Mouse (Mus musculus) right cerebral cortex, postnatal 10 days (tissue): ENCODE data around the gene Pla2g12a.

Experiments
- DNase-seq, 2 experiments: peaks; one replicate each; pipeline ENCODE4 v3.0.0; 2021; ENCODE audit warnings: low spot score in 2 of 2

Pla2g12a gene

DNA sequence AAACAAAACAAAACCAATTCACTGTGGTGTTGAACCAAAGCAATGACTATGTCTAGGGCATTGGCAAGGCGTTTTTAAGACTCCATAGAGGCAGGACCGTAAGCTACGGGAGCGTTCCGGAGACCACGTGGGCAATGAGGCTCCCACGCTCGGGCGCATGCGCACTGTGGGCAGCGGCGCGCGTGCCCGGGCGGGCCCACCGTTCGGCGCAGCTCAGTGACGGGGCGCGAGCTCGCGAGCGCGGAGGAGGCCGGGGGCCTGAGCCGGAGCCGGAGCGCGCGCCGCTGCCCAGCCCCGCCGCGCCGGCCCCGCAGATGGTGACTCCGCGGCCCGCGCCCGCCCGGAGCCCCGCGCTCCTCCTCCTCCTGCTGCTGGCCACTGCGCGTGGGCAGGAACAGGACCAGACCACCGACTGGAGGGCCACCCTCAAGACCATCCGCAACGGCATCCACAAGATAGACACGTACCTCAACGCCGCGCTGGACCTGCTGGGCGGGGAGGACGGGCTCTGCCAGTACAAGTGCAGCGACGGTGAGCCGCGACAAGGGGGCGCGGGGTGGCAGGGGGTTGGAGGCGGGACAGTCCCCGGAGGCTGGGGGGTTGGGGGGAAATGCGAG lies at the start of gene Pla2g12a:
Pla2g12a (plus strand) TSS at position 202 of the 617 bp plus-strand sequence.
- DNase-seq: peak; percentile 94 to 95

GRCm38 (mm10) chr3:129830626-129831025 lies 47.8 kb upstream of the Pla2g12a start:
- DNase-seq: no peak

- DNase-seq: peak; percentile 98
Observed at GRCm38 (mm10) chr3:129831035-129831568, 47.3 kb upstream of the Pla2g12a start, which contains the start of gene Gar1. TSS of gene Gar1 (minus strand) at chr3:129831396.

GRCm38 (mm10) chr3:129835388-129835934 lies 42.9 kb upstream of the Pla2g12a start, which contains the start of gene Cfi:
TSS of gene Cfi (plus strand) at chr3:129835884.
- no peak for DNase-seq

DNA sequence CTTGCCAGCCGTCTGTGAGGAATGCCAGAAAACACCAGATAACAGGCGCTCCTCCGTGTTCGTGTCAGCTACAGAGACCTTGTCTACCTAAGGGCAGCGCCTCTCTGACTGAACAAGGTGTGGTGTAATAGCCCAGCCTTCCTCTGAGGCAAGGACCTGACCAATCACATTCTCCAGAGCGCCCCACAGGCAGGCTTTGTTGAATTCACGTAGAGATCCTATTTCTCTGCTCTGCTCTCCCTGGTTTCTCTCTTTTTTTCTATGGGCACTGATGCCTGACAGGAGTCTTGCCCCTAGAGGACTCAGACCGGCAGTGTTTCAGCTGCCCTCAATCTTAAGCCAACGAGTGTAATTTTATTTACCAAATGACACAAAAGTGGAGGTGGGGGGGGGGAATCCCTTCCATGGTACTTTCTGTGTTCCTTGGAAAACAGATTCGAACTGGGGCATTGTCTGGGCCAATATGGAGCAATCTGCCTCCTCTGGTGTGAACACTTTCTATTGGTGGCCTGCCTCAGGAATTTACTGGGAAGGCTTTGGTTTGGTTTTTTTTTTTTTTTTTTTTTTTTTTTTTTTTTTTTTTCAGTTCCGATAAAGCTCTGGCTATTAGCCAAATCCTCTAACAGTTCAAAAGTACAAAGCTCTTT lies 42.2 kb upstream of the Pla2g12a start:
- DNase-seq: no peak

- no peak for DNase-seq
Observed at GRCm38 (mm10) chr3:129836965-129837364, 41.4 kb upstream of the Pla2g12a start.

DNA sequence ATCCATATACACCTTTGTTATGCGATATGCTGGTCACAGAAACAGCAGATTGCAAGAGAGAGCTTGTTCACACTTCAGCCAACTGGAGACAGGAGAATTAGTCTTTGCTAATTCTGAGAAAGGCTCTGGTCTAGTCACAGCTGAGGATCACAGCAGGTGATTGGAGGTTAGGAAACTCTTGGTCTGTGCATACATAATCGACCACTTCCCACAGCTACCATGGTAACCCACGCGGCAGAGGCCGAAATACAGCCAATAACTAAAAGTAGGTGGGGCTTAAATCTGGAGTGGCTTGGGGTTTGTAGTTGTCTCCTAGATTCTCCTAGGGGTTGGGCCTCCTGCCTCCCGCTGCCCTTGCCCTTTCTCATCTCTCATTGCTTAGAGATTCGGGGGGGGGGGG lies 40.4 kb upstream of the Pla2g12a start:
- no peak for DNase-seq

- no peak for DNase-seq
Observed at GRCm38 (mm10) chr3:129845868-129846267, 32.5 kb upstream of the Pla2g12a start.

DNA sequence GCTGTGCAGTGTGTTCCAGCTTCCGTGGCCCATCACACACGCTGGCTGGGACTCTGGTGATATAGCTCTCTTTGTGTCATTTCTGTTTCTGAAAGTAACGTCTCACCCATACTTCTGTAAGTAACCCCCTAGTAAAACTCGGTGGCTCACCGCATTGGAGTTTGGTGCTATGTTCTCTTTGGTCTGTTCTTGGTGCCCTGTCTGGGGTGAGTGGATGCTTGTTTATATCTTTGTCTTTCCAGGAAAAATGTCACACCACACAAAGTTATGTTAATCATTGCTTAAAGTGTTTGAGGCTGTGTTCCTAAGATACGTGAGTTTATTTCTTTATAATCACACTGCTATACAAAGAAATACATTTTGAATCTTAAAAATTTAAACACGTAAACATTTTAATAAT lies 31.6 kb upstream of the Pla2g12a start:
- DNase-seq: no peak

DNA sequence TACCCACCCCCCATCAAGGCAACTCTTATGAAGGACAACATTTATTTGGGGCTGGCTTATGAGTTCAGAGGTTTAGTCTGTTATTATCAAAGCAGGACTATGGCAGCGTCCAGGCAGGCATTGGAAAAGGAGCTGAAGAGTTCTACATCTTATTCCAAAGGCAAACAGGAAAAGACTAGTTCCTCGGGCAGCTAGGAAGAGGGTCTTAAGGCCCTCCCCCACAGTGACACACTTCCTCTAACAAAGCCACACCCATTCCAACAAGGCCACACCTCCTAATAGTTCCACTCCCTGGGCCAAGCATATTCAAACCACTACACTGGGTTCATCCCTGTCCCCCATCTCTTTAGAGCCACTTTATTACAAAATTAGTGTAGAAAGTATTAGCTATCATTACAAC lies 15.8 kb upstream of the Pla2g12a start:
- no peak for DNase-seq

DNA sequence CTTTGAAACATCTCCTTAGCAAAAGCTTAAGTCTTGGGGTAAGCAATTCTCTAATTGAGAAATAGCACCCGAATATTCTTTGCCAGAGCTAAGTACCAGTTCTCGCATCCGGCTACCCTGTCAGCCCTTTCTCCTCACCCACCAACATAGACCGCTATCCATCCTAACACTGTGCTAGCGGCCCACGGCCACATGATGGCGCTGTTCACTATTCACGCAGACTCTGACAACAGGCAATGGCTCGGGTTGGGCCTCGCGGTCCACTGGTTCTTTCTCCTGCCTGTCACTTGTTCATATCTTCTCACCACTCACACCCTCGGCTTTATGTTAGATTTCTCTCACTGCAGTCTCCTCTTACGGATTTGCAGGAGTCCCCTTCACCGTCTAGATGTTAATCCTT lies 14.7 kb upstream of the Pla2g12a start:
- DNase-seq: peak in 1 of 2 experiments; percentile 43

DNA sequence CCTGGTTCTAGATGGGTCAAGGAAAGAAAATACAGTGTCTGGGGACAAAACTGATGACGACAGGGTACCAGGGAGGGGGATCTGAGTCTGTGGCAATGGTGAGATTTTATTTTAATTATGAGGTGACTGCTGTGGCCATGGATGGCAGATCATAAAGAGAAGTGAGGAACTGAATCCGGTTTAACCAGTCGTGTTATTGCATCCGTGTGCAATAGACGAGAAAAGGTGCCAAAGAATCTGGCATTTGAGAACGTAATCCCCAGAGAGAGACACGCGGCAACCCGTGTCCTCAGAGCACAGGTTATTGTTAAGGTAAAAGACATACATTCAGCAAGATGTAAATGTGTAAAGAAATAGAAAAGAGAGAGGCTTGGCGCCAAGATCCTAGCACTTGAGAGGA lies 1.1 kb upstream of the Pla2g12a start:
- DNase-seq: no peak

DNA sequence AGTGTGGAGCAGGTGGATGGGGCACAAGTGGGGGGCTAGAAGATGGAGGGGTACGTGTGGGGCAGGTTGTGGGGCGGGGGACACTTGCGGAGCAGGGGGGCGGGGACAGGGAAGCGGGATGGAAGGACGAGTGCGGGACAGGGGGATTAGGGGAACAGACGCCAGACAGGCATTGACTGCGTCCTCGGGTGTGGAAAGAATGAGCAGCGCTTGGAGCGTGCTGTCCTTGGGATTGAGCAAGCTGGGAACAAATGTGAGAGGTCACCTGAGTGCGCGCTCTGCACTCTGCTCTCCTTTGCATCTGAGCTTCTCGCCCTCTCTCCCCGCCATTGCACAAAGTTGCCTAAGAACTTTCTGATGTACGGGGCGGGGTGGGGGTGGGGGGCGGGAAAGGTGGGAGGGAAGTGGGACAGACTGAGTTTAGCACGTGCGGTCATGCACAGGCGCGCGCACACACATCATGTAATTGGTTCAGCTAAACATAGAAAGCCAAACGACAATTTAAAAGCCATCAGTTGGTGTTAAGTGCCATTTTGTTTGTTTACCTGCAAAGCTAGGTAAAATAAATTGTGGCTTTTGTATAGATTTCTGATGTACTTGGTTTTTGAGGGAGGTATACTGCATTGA lies 838 bp downstream of the Pla2g12a start:
- DNase-seq: peak; percentile 34 to 35

DNA sequence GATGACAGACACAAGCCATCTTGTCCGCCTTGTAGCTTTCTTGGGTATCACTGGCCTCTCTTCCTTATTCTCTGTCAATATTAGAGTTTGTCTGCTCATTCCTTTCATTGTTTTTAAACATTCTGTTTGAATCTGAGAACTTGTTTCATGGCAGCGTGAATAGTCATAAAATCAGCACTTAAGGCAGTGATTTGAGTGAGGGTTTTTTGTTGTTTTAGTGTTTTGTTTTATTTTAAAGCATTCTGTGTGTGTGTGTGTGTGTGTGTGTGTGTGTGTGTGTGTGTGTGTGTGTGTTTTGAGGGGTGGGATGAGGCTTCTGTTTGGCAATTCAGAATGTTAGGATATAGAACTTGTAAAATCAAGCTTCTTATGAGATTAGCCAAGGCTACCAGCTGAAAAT lies 1.5 kb downstream of the Pla2g12a start:
- DNase-seq: no peak

DNA sequence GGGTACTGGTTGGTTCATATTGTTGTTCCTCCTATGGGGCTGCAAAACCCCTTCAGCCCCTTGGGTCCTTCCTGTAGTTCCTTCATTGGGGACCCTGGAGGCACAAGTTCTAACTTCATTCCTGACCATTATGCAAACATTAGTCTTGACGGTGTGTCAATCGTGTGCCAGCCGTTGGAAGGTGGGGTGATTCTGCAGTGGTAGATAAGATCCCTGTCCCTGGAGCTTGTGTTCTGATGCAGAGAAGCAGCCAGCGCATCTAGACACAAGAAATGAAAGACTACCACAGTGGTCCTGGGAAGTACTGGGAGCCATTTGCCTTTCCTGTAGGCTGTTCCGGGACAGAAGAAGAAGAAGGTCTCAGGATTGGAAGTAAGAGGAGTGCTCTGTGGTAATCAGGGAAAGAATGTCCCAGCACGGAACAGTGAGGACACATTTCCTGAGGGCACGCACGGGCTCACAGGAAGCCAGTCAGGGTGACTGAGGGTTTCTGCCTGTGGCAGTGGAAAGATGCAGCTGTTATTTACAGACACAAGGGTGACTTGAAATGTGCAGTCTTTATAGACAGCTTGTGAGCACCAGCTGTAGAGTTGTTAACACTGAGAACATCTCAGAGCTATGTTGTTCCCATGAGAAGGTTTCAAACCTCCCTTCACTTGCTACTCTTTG lies 2.7 kb downstream of the Pla2g12a start:
- DNase-seq: no peak

GRCm38 (mm10) chr3:129885577-129885976 lies 7.2 kb downstream of the Pla2g12a start:
- DNase-seq: no peak

DNA sequence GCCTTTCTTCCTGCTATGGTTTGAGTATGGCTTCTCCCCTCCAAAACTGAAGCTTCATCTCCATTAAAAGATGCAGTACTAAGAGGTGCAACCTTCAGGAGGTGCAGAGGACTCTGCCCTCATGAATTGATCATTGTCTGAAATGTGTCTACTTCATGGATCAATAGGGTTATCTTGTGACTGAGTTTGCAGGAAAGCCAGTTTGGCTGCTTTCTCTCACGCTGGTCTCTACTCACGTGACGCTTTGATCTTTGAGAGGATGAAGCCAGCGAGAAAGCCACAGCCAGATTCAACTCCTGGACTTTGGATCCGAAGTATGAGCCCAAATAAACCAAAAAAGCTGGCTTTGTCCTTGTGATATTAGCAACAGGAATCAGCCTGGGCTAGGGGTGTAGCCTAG lies 8.0 kb downstream of the Pla2g12a start:
- DNase-seq: no peak

GRCm38 (mm10) chr3:129887779-129888517 lies 9.5 kb downstream of the Pla2g12a start:
- DNase-seq: no peak

DNA sequence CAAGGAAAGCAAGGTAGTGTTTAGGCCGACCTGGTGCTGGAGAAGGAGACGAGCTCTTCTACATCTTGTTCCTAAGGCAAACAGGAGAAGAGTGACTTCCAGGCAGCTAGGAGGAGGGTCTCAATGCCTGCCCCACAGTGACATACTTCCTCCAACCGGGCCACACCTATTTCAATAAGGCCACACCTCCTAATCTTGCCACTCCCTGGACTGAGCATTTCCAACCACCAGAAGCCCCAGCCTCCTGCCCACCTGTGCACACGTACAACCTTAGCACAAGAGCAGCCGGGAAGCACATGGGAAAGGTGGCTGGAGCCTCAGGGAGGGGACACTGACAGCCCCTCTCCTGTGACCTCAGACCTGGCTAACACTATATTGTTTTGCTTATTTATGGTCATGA lies 13.6 kb downstream of the Pla2g12a start:
- DNase-seq: no peak

GRCm38 (mm10) chr3:129893143-129893542 lies 14.7 kb downstream of the Pla2g12a start:
- no peak for DNase-seq

DNA sequence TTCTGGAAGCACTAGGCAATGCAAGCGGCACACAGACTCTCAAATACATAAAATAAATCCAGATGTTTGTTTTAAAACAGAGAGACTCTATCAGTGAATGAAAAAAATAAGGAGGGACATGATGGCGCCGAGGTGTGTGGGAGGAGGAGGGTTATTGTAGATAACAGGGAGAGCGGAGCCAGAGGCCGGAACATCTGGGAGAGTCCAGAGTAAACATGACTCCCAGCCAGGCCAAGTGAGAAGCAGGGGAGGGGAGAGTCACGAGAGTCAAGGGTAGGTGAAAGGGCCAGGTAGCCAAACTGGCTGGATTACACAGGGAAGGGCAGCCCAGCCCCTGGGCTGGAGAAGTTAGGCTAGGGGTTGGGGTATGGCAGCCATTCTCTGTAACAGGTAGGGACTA lies 18.2 kb downstream of the Pla2g12a start:
- DNase-seq: no peak
